Mouse (Mus musculus): ENCODE measurements around the gene Srrm1. TPM values are rescaled to one million over a fixed set of nuclear protein-coding genes. Genes with fewer than 3 reads are reported as not detected.
A peak's percentile ranks its signal among the peaks of the same experiment; 100 is the strongest.
"Not testable (repeated sequence)": the region's sequence is repeated elsewhere in the genome, so short reads cannot be mapped to it uniquely, and the experiment has no call there.

Srrm1 gene
- total and polyA plus RNA-seq, 3 experiments: 25.0 to 58.2 (median 53.8) TPM

DNA sequence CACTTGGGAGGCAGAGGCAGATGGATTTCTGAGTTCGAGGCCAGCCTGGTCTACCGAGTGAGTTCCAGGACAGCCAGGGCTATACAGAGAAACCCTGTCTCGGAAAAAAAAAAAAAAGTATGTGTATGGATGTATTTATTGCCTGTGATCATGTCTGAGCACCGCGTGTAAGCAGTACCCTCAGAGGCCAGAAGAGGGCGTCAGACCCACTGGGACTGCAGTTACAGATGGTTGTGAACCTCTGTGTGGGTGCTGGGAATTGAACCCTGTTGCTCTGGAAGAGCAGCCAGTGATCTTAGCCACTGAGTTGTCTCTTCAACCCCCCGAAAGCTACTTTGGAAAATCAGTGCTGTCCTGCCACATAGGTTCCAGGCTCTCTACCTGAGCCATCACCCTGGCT is 69.2 kb downstream of the Srrm1 start:
- no peak overlapping the region for H3K9ac ChIP-seq (ENCODE audit: low read depth, low read length)
- no peak for DNase-seq
- no peaks in the 10 kb centered on the region for H3K79me2 ChIP-seq (replicated peaks; ENCODE audit: control insufficient read depth, insufficient read depth, low read length)
- H3K4me1 ChIP-seq (ENCODE audit: control insufficient read depth, insufficient read depth, low read length): peaks cover 14% of the 10 kb centered on the region
- no peaks in the 10 kb centered on the region for H3K27me3 ChIP-seq (ENCODE audit: control insufficient read depth, insufficient read depth, low read length)
- H3K36me3 ChIP-seq (ENCODE audit: control insufficient read depth, insufficient read depth, low read length): no peaks in the 10 kb centered on the region
- no peak overlapping the region for H3K27ac ChIP-seq
- intact Hi-C loops (cut with DNase I): no loop called here
- 87% methylated on average over 7 of the region's 7 CpGs for WGBS
- no peak overlapping the region for H3K4me3 ChIP-seq
- TF ChIP-seq POLR2A (IDR thresholded peaks at IDR 0.05; ENCODE audit: insufficient read depth, low read depth, low read length) (no peak), CTCF (IDR thresholded peaks at IDR 0.05) (peak; percentile 41)

DNA sequence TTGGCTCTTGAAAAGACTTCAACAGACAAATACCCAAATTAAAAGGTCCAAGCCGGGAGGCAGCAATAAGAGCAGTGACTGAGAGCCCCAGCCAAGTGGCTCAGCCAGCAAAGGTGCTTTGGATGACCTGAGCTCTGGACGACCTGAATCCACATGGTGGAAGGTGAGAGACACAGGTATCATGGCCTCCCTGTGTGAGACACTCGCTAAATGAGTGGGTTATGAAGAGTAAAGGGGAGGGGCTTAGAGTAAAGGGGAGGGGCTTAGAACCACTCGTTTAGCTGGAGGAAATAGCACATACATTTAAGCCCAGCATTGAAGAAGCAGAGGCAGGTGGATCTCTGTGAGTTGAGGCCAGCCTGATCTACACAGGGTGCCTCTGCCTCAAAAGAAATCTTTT is 69.7 kb downstream of the Srrm1 start:
- Histone ChIP-seq H3K27me3 (ENCODE audit: control insufficient read depth, insufficient read depth, low read length) (no peaks in the 10 kb centered on the region), H3K79me2 (replicated peaks; ENCODE audit: control insufficient read depth, insufficient read depth, low read length) (no peaks in the 10 kb centered on the region), H3K27ac (peak overlapping the region; percentile 67), H3K4me1 (ENCODE audit: control insufficient read depth, insufficient read depth, low read length) (peaks cover 14% of the 10 kb centered on the region), H3K36me3 (ENCODE audit: control insufficient read depth, insufficient read depth, low read length) (no peaks in the 10 kb centered on the region), H3K9ac (ENCODE audit: low read depth, low read length) (no peak overlapping the region), H3K4me3 (no peak overlapping the region)
- no peak for TF ChIP-seq EP300 (IDR thresholded peaks at IDR 0.05; ENCODE audit: insufficient read depth, low read depth, low read length)
- TF ChIP-seq POLR2A (IDR thresholded peaks at IDR 0.05; ENCODE audit: insufficient read depth, low read depth, low read length): no peak
- no peak for TF ChIP-seq CTCF (IDR thresholded peaks at IDR 0.05)
- DNase-seq: no peak
- intact Hi-C loops (cut with DNase I): no loop called here
- 52% methylated on average over 4 of the region's 4 CpGs for WGBS

DNA sequence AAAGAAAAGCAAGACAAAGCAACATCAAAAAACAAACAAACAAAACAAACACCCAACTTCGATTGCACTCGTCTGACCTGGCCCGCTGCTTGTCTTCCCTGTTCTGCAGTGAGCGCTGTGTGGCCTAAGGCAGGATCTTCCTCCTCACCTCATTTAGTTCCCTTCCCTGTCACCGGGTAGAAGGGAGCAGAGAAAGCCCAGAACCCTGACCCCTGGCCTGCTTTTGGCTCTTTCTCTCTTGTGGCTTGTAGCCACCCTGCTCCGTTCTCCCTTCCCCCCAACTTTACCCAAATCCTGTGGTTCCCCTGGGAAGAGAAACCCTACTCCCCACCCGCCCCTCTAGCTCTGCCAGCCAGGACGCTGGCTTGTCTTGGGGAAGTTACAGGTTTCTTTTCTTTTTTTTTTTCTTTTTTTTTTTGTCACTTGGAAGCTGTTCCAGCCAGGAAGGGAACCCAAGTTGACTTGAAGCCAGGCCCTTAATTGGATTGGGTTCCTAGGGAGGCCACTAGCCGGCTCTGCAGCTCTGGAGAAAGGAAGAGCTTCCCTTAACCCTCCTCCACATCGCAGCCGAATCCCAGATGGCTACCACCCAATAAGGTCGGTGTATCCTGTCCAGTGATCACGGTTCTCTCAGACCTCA is 70.3 kb downstream of the Srrm1 start:
- H3K27ac ChIP-seq: peak overlapping the region; percentile 67

DNA sequence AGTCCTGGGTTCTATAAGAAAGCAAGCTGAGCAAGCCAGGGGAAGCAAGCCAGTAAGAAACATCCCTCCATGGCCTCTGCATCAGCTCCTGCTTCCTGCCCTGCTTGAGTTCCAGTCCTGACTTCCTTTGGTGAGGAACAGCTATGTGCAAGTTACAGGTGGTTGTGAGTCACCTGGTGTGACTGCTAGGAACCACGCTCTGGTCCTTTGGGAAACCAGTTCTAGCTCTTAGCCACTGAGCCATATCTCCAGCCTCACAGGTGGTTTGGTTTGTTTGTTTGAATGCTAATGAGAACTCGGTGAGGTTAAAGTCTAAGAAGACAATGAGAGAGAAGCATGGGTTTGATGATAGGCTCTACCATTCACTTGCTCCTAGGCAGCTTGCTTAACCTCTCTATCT is 73.1 kb downstream of the Srrm1 start:
- H3K79me2 ChIP-seq (replicated peaks; ENCODE audit: control insufficient read depth, insufficient read depth, low read length); intact Hi-C loops (cut with DNase I); DNase-seq; H3K27me3 ChIP-seq (ENCODE audit: control insufficient read depth, insufficient read depth, low read length); H3K4me3 ChIP-seq; H3K9ac ChIP-seq (ENCODE audit: low read depth, low read length); H3K4me1 ChIP-seq (ENCODE audit: control insufficient read depth, insufficient read depth, low read length); H3K27ac ChIP-seq; H3K36me3 ChIP-seq (ENCODE audit: control insufficient read depth, insufficient read depth, low read length): not testable (repeated sequence)
- WGBS: 90% methylated on average over 2 of the region's 2 CpGs

More for the DNA sequence above, 70.3 kb downstream of the Srrm1 start:
- Histone ChIP-seq H3K4me1 (ENCODE audit: control insufficient read depth, insufficient read depth, low read length) (peaks cover 14% of the 10 kb centered on the region), H3K36me3 (ENCODE audit: control insufficient read depth, insufficient read depth, low read length) (no peaks in the 10 kb centered on the region), H3K27me3 (ENCODE audit: control insufficient read depth, insufficient read depth, low read length) (no peaks in the 10 kb centered on the region), H3K4me3 (no peak overlapping the region), H3K9ac (ENCODE audit: low read depth, low read length) (no peak overlapping the region), H3K79me2 (replicated peaks; ENCODE audit: control insufficient read depth, insufficient read depth, low read length) (no peaks in the 10 kb centered on the region)
- WGBS: 31% methylated on average over 13 of the region's 13 CpGs
- peak; percentile 66 to 79 for DNase-seq
- peak; percentile 87 for TF ChIP-seq EP300 (IDR thresholded peaks at IDR 0.05; ENCODE audit: insufficient read depth, low read depth, low read length)
- peak; percentile 48 for TF ChIP-seq CTCF (IDR thresholded peaks at IDR 0.05)
- peak; percentile 32; the same call in 1 of the 2 replicates for TF ChIP-seq POLR2A (IDR thresholded peaks at IDR 0.05; ENCODE audit: insufficient read depth, low read depth, low read length)
- intact Hi-C loops (cut with DNase I): no loop called here

DNA sequence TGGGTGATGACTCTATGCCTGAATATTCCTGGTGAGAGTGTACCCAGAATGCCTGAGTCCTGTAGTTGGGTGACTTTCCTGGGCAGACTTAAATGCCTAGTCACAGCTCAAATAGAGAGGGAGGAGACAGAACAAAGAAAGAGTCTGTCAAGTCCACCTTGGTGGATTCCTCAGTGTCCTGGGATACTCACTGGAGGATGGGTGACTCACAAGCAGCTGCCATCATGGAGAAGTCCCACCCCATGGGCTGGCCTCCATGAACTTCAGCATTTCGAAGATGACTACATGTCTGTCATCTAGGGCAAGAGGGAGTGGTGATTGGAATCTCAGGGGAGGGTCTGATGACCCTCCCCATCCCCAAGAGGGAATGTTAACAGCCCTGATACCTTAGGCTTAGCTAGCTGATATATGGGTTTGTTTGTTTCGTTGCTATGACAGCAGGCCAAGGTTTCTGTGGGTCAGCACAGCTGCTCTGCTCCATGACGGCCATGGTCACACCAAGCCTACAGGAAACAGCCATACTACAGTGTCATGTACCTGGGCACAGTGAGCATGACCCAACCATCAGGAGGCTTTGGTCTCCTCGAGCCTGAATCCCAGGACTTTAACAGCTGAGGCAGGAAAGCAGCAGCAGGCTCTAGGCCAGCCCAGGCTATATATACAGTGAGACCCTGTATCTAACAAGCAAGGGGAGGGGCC is 76.3 kb downstream of the Srrm1 start:
- Histone ChIP-seq H3K79me2 (replicated peaks; ENCODE audit: control insufficient read depth, insufficient read depth, low read length) (no peaks in the 10 kb centered on the region), H3K27me3 (ENCODE audit: control insufficient read depth, insufficient read depth, low read length) (no peaks in the 10 kb centered on the region), H3K9ac (ENCODE audit: low read depth, low read length) (no peak overlapping the region), H3K4me1 (ENCODE audit: control insufficient read depth, insufficient read depth, low read length) (peaks cover 5% of the 10 kb centered on the region), H3K36me3 (ENCODE audit: control insufficient read depth, insufficient read depth, low read length) (no peaks in the 10 kb centered on the region), H3K27ac (no peak overlapping the region), H3K4me3 (no peak overlapping the region)
- WGBS: 72% methylated on average over 4 of the region's 4 CpGs
- intact Hi-C loops (cut with DNase I): no loop called here
- TF ChIP-seq POLR2A (IDR thresholded peaks at IDR 0.05; ENCODE audit: insufficient read depth, low read depth, low read length) (no peak), CTCF (IDR thresholded peaks at IDR 0.05) (no peak), EP300 (IDR thresholded peaks at IDR 0.05; ENCODE audit: insufficient read depth, low read depth, low read length) (no peak)
- no peak for DNase-seq

DNA sequence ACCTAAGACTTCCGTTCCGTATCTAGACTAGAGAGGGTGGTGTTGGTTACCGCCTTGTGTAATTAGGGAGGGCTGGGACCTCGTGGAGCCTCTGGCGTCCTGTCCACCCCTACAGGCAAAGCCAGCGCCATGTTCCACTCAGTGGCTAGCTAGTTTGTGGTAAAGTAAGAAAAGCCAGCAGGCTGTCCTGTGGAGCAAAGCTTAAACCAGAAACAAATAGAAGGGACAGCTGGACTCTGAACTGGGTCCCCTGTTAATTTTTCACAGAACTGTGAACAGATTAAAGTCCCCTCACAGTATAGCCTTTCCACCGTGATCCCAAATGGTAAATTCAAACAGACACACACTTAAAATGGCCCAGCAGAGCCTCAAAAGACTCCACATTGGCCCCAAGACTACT is 78.4 kb downstream of the Srrm1 start:
- TF ChIP-seq EP300 (IDR thresholded peaks at IDR 0.05; ENCODE audit: insufficient read depth, low read depth, low read length): no peak
- TF ChIP-seq CTCF (IDR thresholded peaks at IDR 0.05): no peak
- no peak for TF ChIP-seq POLR2A (IDR thresholded peaks at IDR 0.05; ENCODE audit: insufficient read depth, low read depth, low read length)
- peaks cover 8% of the 10 kb centered on the region for H3K4me1 ChIP-seq (ENCODE audit: control insufficient read depth, insufficient read depth, low read length)
- H3K9ac ChIP-seq (ENCODE audit: low read depth, low read length): no peak overlapping the region
- no peak overlapping the region for H3K27ac ChIP-seq
- peaks cover 3% of the 10 kb centered on the region; the same call in 1 of the 2 replicates for H3K36me3 ChIP-seq (ENCODE audit: control insufficient read depth, insufficient read depth, low read length)
- WGBS: 83% methylated on average over 7 of the region's 7 CpGs
- no peak overlapping the region for H3K4me3 ChIP-seq
- no peaks in the 10 kb centered on the region for H3K27me3 ChIP-seq (ENCODE audit: control insufficient read depth, insufficient read depth, low read length)
- H3K79me2 ChIP-seq (replicated peaks; ENCODE audit: control insufficient read depth, insufficient read depth, low read length): no peaks in the 10 kb centered on the region
- no peak for DNase-seq
- intact Hi-C loops (cut with DNase I): no loop called here
